Mouse (Mus musculus): ENCODE measurements at regions not wholly inside any gene's neighbourhood (a gene's known extent, or its start where the extent isn't known, plus 50 kb on each side); places are given as distances from the start of the nearest gene placed in this dataset.
A peak's percentile ranks its signal among the peaks of the same experiment; 100 is the strongest.

GRCm38 (mm10) chr4:9125236-9125963 is 886.6 kb upstream of the Car8 start:
- Histone ChIP-seq H3K9ac (ENCODE audit: low read length) (no peak overlapping the region), H3K4me1 (replicated peaks; ENCODE audit: control insufficient read depth, insufficient read depth) (no peaks in the 10 kb centered on the region), H3K4me2 (replicated peaks; ENCODE audit: low read depth) (no peak overlapping the region), H3K27ac (replicated peaks) (no peak overlapping the region), H3K36me3 (ENCODE audit: control insufficient read depth, insufficient read depth, low read length) (no peaks in the 10 kb centered on the region), H3K4me3 (ENCODE audit: low read depth, low read length) (no peak overlapping the region), H3K9me3 (ENCODE audit: control insufficient read depth, low read length) (no peaks in the 10 kb centered on the region), H3K27me3 (ENCODE audit: control insufficient read depth, insufficient read depth, low read length) (no peaks in the 10 kb centered on the region)
- ATAC-seq (ENCODE audit: low FRiP score, low TSS enrichment) (peak; percentile 54; the same call in 1 of the 2 replicates), DNase-seq (ENCODE audit: low spot score) (peak; percentile 69)
- peak; percentile 75 for TF ChIP-seq CTCF (IDR thresholded peaks at IDR 0.05; ENCODE audit: low read depth)
- no peak for TF ChIP-seq EP300 (optimal IDR thresholded peaks at IDR 0.05)
- WGBS, result 54% methylated on average over 11 of the region's 11 CpGs

- Histone ChIP-seq H3K36me3 (ENCODE audit: control insufficient read depth, insufficient read depth, low read length) (no peaks in the 10 kb centered on the region), H3K4me1 (replicated peaks; ENCODE audit: control insufficient read depth, insufficient read depth) (no peaks in the 10 kb centered on the region), H3K27ac (replicated peaks) (no peak overlapping the region), H3K4me2 (replicated peaks; ENCODE audit: low read depth) (no peak overlapping the region), H3K9me3 (ENCODE audit: control insufficient read depth, low read length) (no peaks in the 10 kb centered on the region), H3K27me3 (ENCODE audit: control insufficient read depth, insufficient read depth, low read length) (no peaks in the 10 kb centered on the region), H3K4me3 (ENCODE audit: low read depth, low read length) (no peak overlapping the region), H3K9ac (ENCODE audit: low read length) (no peak overlapping the region)
- ATAC-seq (ENCODE audit: low FRiP score, low TSS enrichment) (no peak), DNase-seq (ENCODE audit: low spot score) (no peak)
- 93% methylated on average over 4 of the region's 4 CpGs for WGBS
- TF ChIP-seq EP300 (optimal IDR thresholded peaks at IDR 0.05), result no peak
- TF ChIP-seq CTCF (IDR thresholded peaks at IDR 0.05; ENCODE audit: low read depth), result no peak
These were observed 885.9 kb upstream of the Car8 start for GRCm38 (mm10) chr4:9124586-9125232.

- Histone ChIP-seq H3K9me3 (ENCODE audit: control insufficient read depth, low read length) (no peaks in the 10 kb centered on the region), H3K27ac (replicated peaks) (no peak overlapping the region), H3K9ac (ENCODE audit: low read length) (no peak overlapping the region), H3K27me3 (ENCODE audit: control insufficient read depth, insufficient read depth, low read length) (no peaks in the 10 kb centered on the region), H3K4me3 (ENCODE audit: low read depth, low read length) (no peak overlapping the region), H3K36me3 (ENCODE audit: control insufficient read depth, insufficient read depth, low read length) (no peaks in the 10 kb centered on the region), H3K4me2 (replicated peaks; ENCODE audit: low read depth) (no peak overlapping the region), H3K4me1 (replicated peaks; ENCODE audit: control insufficient read depth, insufficient read depth) (no peaks in the 10 kb centered on the region)
- no peak for TF ChIP-seq CTCF (IDR thresholded peaks at IDR 0.05; ENCODE audit: low read depth)
- TF ChIP-seq EP300 (optimal IDR thresholded peaks at IDR 0.05), result no peak
- ATAC-seq (ENCODE audit: low FRiP score, low TSS enrichment) (no peak), DNase-seq (ENCODE audit: low spot score) (no peak)
- WGBS, result 49% methylated on average over 5 of the region's 5 CpGs
These were observed 885.3 kb upstream of the Car8 start for GRCm38 (mm10) chr4:9124109-9124508.

DNA sequence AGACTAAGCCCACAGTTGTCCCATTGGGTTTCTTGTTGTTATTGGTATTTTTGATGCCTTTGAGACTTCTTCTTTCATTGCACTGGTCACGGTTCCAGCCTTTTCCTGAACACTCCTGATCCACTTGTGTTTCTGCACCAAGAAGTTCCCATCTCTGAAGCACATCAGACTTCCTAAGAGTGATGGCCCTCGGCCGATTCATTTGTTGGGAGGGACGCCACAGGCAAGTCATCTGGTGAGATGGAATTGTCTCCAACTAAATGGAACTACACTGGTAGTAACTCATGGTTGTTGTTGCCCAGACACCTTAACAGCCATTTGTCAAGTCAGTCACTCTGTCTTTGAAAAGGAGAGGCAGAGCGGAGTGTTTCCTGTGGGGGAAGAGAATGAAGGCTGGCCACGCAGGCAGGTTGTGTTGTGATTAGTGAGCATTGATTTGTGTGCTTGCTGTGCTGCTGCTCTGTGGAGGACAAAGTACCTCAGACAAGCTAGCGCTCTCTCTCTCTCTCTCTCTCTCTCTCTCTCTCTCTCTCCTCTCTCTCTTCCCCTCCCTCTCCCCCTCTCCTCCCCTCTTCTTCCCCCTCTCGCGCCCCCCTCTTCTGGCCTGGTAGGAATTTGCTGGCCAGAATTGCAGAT is 884.7 kb upstream of the Car8 start:
- DNase-seq (ENCODE audit: low spot score), result no peak
- Histone ChIP-seq H3K4me2 (replicated peaks; ENCODE audit: low read depth) (no peak overlapping the region), H3K27ac (replicated peaks) (no peak overlapping the region), H3K9me3 (ENCODE audit: control insufficient read depth, low read length) (no peaks in the 10 kb centered on the region), H3K4me3 (ENCODE audit: low read depth, low read length) (no peak overlapping the region), H3K36me3 (ENCODE audit: control insufficient read depth, insufficient read depth, low read length) (no peaks in the 10 kb centered on the region), H3K4me1 (replicated peaks; ENCODE audit: control insufficient read depth, insufficient read depth) (no peaks in the 10 kb centered on the region), H3K27me3 (ENCODE audit: control insufficient read depth, insufficient read depth, low read length) (no peaks in the 10 kb centered on the region), H3K9ac (ENCODE audit: low read length) (no peak overlapping the region)
- TF ChIP-seq CTCF (IDR thresholded peaks at IDR 0.05; ENCODE audit: low read depth) (no peak), EP300 (optimal IDR thresholded peaks at IDR 0.05) (no peak)
- WGBS, result 60% methylated on average over 9 of the region's 9 CpGs
- ATAC-seq (ENCODE audit: low FRiP score, low TSS enrichment), result no peak

GRCm38 (mm10) chr4:9122639-9123286 is 883.9 kb upstream of the Car8 start:
- Histone ChIP-seq H3K36me3 (ENCODE audit: control insufficient read depth, insufficient read depth, low read length) (no peaks in the 10 kb centered on the region), H3K9ac (ENCODE audit: low read length) (no peak overlapping the region), H3K27me3 (ENCODE audit: control insufficient read depth, insufficient read depth, low read length) (no peaks in the 10 kb centered on the region), H3K4me3 (ENCODE audit: low read depth, low read length) (no peak overlapping the region), H3K9me3 (ENCODE audit: control insufficient read depth, low read length) (no peaks in the 10 kb centered on the region), H3K4me1 (replicated peaks; ENCODE audit: control insufficient read depth, insufficient read depth) (no peaks in the 10 kb centered on the region), H3K27ac (replicated peaks) (no peak overlapping the region), H3K4me2 (replicated peaks; ENCODE audit: low read depth) (no peak overlapping the region)
- TF ChIP-seq CTCF (IDR thresholded peaks at IDR 0.05; ENCODE audit: low read depth), result no peak
- DNase-seq (ENCODE audit: low spot score) (no peak), ATAC-seq (ENCODE audit: low FRiP score, low TSS enrichment) (no peak)
- 73% methylated on average over 10 of the region's 10 CpGs for WGBS

All from stomach, postnatal 0 days (tissue).